Mouse (Mus musculus): ENCODE results near the gene Crk. TPM values are rescaled to one million over a fixed set of nuclear protein-coding genes. Genes with fewer than 3 reads are reported as not detected.

Crk gene
- polyA plus RNA-seq (2012; rRNA removed), result 46.7 and 85.4 TPM in 2 replicates

DNA sequence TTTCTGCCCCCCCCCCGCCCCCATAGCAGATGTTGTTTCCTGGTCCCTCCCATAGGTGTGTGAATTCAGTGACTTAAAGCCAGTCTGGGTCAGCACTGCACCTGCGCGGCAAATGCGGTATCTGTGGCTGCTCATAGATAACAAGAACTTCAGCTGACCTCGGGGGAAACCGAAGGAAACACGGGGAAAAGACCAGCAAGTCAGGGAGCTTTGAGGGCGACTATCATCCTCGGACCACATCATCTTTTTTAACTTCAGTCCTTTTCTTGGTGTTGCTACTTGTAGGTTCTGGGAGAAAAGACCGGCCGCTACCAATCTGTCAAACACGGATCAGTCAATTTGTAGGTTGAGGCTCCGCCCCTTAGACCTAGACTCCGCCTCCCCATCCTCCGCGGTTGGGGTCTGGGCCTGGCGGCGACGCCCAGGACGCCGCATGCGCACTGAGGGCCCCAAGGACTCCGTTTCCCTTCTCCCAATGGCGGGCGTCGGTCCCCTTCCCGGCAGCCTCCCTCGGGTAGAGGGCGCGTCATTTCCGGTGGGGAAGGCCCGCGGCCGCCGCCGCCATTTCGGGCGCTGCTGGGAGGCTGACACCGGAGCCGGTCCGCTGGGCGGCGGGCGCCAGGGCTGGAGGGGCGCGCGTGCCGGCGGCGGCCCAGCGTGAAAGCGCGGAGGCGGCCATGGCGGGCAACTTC lies at the start of gene Crk:
TSS of gene Crk (plus strand) at position 513 of the 692 bp plus-strand sequence.
- TF ChIP-seq CTCF (IDR thresholded peaks at IDR 0.05; ENCODE audit: borderline replicate concordance, control insufficient read depth, extremely low read depth, insufficient read depth, low read length, poor library complexity), result 0 out of 2 replicates have a peak, but pooled peaks have one; percentile 25
- TF ChIP-seq POLR2A (IDR thresholded peaks at IDR 0.05; ENCODE audit: control insufficient read depth, extremely low read depth, insufficient read depth, low read length, poor library complexity), result peak; percentile 98
- WGBS, result under 1% methylated on average over 55 of the region's 55 CpGs
- peak within 1 kb of the TSS; percentile 74 for H3K4me3 ChIP-seq (ENCODE audit: control insufficient read depth, insufficient read depth, low read length)
- no peaks in the 10 kb centered on the region for H3K4me1 ChIP-seq (replicated peaks; ENCODE audit: control insufficient read depth, insufficient read depth, low read length)
- peak within 1 kb of the TSS; percentile 69 for H3K27ac ChIP-seq (ENCODE audit: control insufficient read depth, insufficient read depth, low read length)
- peaks cover 5% of the 10 kb centered on the region; the same call in 1 of the 2 replicates for H3K36me3 ChIP-seq (ENCODE audit: control insufficient read depth, insufficient read depth, low read length)
- H3K27me3 ChIP-seq (ENCODE audit: control insufficient read depth, insufficient read depth, low read length), result no peaks in the 10 kb centered on the region
- DNase-seq, result peak; percentile 99

DNA sequence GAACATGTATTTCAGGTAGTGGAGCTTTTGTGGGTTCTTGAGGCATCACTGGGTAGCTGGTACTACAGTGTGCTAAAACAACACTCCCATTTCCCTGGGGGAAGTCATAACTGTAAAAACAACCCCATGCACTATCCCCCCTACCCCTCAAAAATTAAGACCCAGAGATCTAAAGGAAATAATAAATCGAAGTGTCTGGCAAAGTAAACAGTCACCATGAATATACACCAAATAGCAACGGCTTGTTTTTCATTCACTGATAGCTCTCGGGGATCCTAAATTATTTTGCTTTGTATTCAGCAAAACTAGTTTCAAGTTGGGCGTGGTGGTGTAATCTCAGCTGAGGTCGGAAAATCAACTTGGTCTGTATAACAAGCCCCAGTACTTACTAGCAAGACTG lies 49.0 kb upstream of the Crk start:
- Histone ChIP-seq H3K4me1 (replicated peaks; ENCODE audit: control insufficient read depth, insufficient read depth, low read length) (peaks cover 10% of the 10 kb centered on the region), H3K36me3 (ENCODE audit: control insufficient read depth, insufficient read depth, low read length) (peaks cover 45% of the 10 kb centered on the region), H3K27ac (ENCODE audit: control insufficient read depth, insufficient read depth, low read length) (no peak overlapping the region), H3K27me3 (ENCODE audit: control insufficient read depth, insufficient read depth, low read length) (no peaks in the 10 kb centered on the region), H3K4me3 (ENCODE audit: control insufficient read depth, insufficient read depth, low read length) (no peak overlapping the region)
- 7% methylated on average over 5 of the region's 5 CpGs for WGBS
- DNase-seq, result no peak
- TF ChIP-seq POLR2A (IDR thresholded peaks at IDR 0.05; ENCODE audit: control insufficient read depth, extremely low read depth, insufficient read depth, low read length, poor library complexity) (no peak), CTCF (IDR thresholded peaks at IDR 0.05; ENCODE audit: borderline replicate concordance, control insufficient read depth, extremely low read depth, insufficient read depth, low read length, poor library complexity) (no peak)

DNA sequence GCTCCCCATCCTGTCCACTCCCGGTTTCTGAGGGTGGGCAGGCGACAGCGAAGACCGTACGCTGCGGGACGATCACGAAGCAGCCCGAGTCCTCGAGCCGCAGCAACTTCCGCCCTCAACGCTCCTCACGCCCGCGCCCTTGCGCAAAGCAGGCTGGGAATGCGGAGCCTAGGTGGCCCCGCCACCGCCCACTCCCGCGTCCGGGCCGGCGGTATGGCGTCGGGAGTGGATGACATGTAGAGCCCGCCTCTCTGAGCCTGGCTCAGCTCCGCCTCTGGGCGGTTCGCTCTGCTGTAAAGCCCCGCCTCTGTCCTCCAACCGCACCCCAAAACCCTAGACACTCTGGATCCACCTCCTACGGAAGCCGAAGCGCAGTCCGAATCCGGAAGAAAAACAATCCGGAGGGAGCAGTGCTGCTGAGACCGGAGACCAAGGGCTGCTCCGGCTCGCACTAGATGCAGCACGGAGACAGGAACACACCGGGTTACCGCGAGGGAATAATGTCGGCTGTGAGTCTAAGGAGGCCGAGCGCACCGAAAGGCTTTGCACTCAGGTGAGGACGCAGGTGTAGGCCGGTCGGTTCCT lies 48.3 kb upstream of the Crk start, which contains the start of gene Inpp5k:
TSS of gene Inpp5k (plus strand) at position 344 of the 585 bp plus-strand sequence.
- H3K27ac ChIP-seq (ENCODE audit: control insufficient read depth, insufficient read depth, low read length), result peak within 1 kb of the TSS; percentile 17
- peak; percentile 96 for DNase-seq
- H3K4me3 ChIP-seq (ENCODE audit: control insufficient read depth, insufficient read depth, low read length), result peak within 1 kb of the TSS; percentile 72
- TF ChIP-seq CTCF (IDR thresholded peaks at IDR 0.05; ENCODE audit: borderline replicate concordance, control insufficient read depth, extremely low read depth, insufficient read depth, low read length, poor library complexity) (peak; percentile 68; the same call in 1 of the 2 replicates), POLR2A (IDR thresholded peaks at IDR 0.05; ENCODE audit: control insufficient read depth, extremely low read depth, insufficient read depth, low read length, poor library complexity) (peak; percentile 90)
- WGBS, result under 1% methylated on average over 53 of the region's 53 CpGs
- H3K27me3 ChIP-seq (ENCODE audit: control insufficient read depth, insufficient read depth, low read length), result no peaks in the 10 kb centered on the region
- peaks cover 10% of the 10 kb centered on the region for H3K4me1 ChIP-seq (replicated peaks; ENCODE audit: control insufficient read depth, insufficient read depth, low read length)
- H3K36me3 ChIP-seq (ENCODE audit: control insufficient read depth, insufficient read depth, low read length), result peaks cover 45% of the 10 kb centered on the region

DNA sequence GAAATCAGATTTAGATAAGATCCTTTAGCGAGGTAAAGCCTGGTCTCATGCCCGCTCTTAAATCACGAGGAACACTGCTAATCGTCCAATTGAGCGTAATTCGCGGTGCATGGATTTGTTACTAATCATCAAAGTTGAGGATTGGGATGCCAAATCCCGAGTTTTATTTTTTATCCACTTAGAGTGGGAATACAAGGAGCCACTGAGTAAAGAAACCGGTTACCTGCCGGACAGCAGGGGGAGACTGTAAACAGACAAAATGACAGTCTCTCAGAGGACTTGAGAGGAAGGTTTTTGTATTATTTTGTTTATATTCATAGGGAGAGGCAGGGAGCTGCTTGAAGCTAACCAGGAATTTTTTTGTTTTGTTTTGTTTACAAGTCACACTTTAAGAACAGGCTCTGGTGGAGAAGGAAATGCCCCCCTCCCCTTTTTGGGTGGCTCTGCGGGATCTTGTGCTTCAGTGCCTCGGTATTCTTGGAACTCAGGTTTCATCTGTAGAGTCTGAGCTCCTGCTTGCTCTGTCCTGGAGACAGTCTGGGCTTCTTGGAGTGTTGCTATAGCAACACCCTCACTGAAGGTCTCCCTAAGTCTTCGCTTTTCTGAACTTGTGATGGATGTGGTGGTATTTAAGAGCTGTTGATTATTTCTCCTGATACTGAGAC lies 47.4 kb upstream of the Crk start:
- H3K4me1 ChIP-seq (replicated peaks; ENCODE audit: control insufficient read depth, insufficient read depth, low read length), result peaks cover 16% of the 10 kb centered on the region
- peaks cover 38% of the 10 kb centered on the region for H3K36me3 ChIP-seq (ENCODE audit: control insufficient read depth, insufficient read depth, low read length)
- no peak overlapping the region for H3K27ac ChIP-seq (ENCODE audit: control insufficient read depth, insufficient read depth, low read length)
- WGBS, result 9% methylated on average over 13 of the region's 13 CpGs
- peak overlapping the region; percentile 72; the same call in 1 of the 2 replicates for H3K4me3 ChIP-seq (ENCODE audit: control insufficient read depth, insufficient read depth, low read length)
- peak; percentile 52 for DNase-seq
- TF ChIP-seq POLR2A (IDR thresholded peaks at IDR 0.05; ENCODE audit: control insufficient read depth, extremely low read depth, insufficient read depth, low read length, poor library complexity) (no peak), CTCF (IDR thresholded peaks at IDR 0.05; ENCODE audit: borderline replicate concordance, control insufficient read depth, extremely low read depth, insufficient read depth, low read length, poor library complexity) (no peak)
- no peaks in the 10 kb centered on the region for H3K27me3 ChIP-seq (ENCODE audit: control insufficient read depth, insufficient read depth, low read length)

DNA sequence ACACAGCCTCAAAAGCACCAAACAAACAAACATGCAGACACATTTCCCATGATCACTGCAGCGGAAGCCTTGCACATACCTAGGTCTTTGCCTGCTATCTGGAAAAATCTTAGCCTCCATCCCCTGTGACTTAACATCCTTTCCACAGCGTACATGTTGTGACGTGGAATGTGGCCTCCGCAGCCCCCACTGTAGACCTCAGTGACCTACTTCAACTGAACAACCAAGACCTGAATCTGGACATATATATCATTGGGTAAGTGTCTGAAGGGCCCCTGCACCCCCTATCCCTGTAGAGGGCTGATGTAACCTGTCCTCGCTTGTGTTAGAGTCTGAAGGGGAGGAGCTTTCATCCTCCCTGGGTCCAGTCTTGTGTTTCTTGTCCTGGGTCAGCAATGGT lies 46.1 kb upstream of the Crk start:
- Histone ChIP-seq H3K27me3 (ENCODE audit: control insufficient read depth, insufficient read depth, low read length) (no peaks in the 10 kb centered on the region), H3K27ac (ENCODE audit: control insufficient read depth, insufficient read depth, low read length) (no peak overlapping the region), H3K36me3 (ENCODE audit: control insufficient read depth, insufficient read depth, low read length) (peaks cover 39% of the 10 kb centered on the region), H3K4me1 (replicated peaks; ENCODE audit: control insufficient read depth, insufficient read depth, low read length) (peaks cover 17% of the 10 kb centered on the region), H3K4me3 (ENCODE audit: control insufficient read depth, insufficient read depth, low read length) (no peak overlapping the region)
- no peak for TF ChIP-seq CTCF (IDR thresholded peaks at IDR 0.05; ENCODE audit: borderline replicate concordance, control insufficient read depth, extremely low read depth, insufficient read depth, low read length, poor library complexity)
- no peak for TF ChIP-seq POLR2A (IDR thresholded peaks at IDR 0.05; ENCODE audit: control insufficient read depth, extremely low read depth, insufficient read depth, low read length, poor library complexity)
- DNase-seq, result no peak
- 97% methylated on average over 5 of the region's 5 CpGs for WGBS

DNA sequence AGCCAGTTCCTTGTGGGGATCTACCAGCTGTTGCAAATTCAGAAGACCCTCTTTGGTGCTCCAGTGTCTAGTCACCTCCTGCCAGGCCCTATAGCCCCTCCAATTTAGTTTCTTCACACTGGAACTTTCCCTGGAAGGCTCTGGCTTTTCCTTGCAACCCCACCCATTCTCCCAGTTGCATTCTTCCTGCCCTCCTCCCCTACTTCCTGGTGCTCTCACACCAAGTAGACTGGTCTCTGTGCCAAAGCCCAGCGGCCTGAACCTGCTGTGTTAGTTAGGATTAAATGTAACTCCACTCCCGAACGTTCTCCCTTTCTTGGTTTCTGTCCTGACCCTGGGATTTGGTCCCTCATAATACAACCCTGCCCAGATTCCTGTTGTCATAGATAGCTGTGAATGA lies 44.3 kb upstream of the Crk start:
- Histone ChIP-seq H3K36me3 (ENCODE audit: control insufficient read depth, insufficient read depth, low read length) (peaks cover 37% of the 10 kb centered on the region), H3K27me3 (ENCODE audit: control insufficient read depth, insufficient read depth, low read length) (no peaks in the 10 kb centered on the region), H3K4me1 (replicated peaks; ENCODE audit: control insufficient read depth, insufficient read depth, low read length) (peaks cover 17% of the 10 kb centered on the region), H3K4me3 (ENCODE audit: control insufficient read depth, insufficient read depth, low read length) (no peak overlapping the region), H3K27ac (ENCODE audit: control insufficient read depth, insufficient read depth, low read length) (no peak overlapping the region)
- 96% methylated on average over 3 of the region's 3 CpGs for WGBS
- DNase-seq, result no peak
- TF ChIP-seq CTCF (IDR thresholded peaks at IDR 0.05; ENCODE audit: borderline replicate concordance, control insufficient read depth, extremely low read depth, insufficient read depth, low read length, poor library complexity) (no peak), POLR2A (IDR thresholded peaks at IDR 0.05; ENCODE audit: control insufficient read depth, extremely low read depth, insufficient read depth, low read length, poor library complexity) (no peak)

Measured in thymus, adult 2 months (tissue).